Mouse (Mus musculus): Measurements from ENCODE around the gene Ndufaf8.

DNA sequence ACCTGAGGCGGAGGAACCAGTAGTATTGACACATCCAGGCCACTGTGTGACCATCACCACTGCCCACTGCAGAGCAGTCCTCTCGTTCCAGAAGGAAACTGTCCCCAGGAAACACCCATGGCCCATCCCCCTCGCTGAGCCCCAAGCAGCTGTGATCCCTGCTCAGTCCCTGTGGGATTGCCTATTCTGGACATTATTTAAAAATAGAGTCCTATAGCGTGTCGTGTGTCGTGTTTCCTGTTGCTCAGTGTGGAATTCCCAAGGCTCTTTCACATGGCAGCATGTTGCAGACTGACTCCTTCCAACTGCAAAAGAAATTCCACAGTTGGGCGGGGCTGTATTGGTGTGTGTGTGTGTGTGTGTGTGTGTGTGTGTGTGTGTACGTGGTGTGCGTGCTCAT lies 46.5 kb upstream of the Ndufaf8 start:
- no peak for TF ChIP-seq CTCF (conservative IDR thresholded peaks at IDR 0.05; ENCODE audit: insufficient read depth, insufficient read length, low read depth, low read length)
- no peak for TF ChIP-seq POLR2A (IDR thresholded peaks at IDR 0.05; ENCODE audit: low read depth, low read length)

Measured in kidney, adult 2 months (tissue).